Mouse (Mus musculus): Measurements from ENCODE around the gene Guca2b.

- TF ChIP-seq ZKSCAN1 (IDR thresholded peaks at IDR 0.05; ENCODE audit: low read depth, low read length) (no peak), MEF2A (IDR thresholded peaks at IDR 0.05; ENCODE audit: extremely low read depth, insufficient replicate concordance, low read depth, low read length, poor library complexity, severe bottlenecking) (no peak), CTCF (IDR thresholded peaks at IDR 0.05 in 2 of 3, conservative IDR thresholded peaks at IDR 0.05 in 1 of 3; ENCODE audit: control insufficient read depth in 1 of 3, insufficient read depth in 1 of 3, low read depth in 2 of 3, low read length in 3 of 3, poor library complexity in 1 of 3, severe bottlenecking in 1 of 3) (no peak), MAX (IDR thresholded peaks at IDR 0.05; ENCODE audit: low read length) (no peak), USF2 (IDR thresholded peaks at IDR 0.05; ENCODE audit: borderline replicate concordance in 1 of 2, insufficient read depth in 1 of 2, low read depth in 1 of 2, low read length in 2 of 2) (no peak), JUND (IDR thresholded peaks at IDR 0.05; ENCODE audit: low read depth, low read length) (no peak), ZC3H11A (IDR thresholded peaks at IDR 0.05; ENCODE audit: low read depth, low read length) (no peak), ZNF384 (IDR thresholded peaks at IDR 0.05; ENCODE audit: low read depth, low read length) (no peak), TAL1 (IDR thresholded peaks at IDR 0.05; ENCODE audit: low read length) (no peak)
Observed at GRCm38 (mm10) chr4:119662976-119663375, 4.2 kb upstream of the Guca2b start.
